Mouse (Mus musculus): ENCODE results near the gene Elp4.

Elp4 gene

GRCm38 (mm10) chr2:105671798-105672595, 232.4 kb downstream of the Elp4 start:
- Histone ChIP-seq H3K4me3 (replicated peaks; ENCODE audit: low read length) (peak overlapping the region; percentile 26; the same call in 1 of the 2 replicates), H3K27me3 (ENCODE audit: insufficient read depth, low read length) (peaks cover 92% of the 10 kb centered on the region), H3K4me1 (replicated peaks; ENCODE audit: low read depth, low read length) (peaks cover 84% of the 10 kb centered on the region), H3K9me3 (ENCODE audit: low read length) (no peaks in the 10 kb centered on the region), H3K36me3 (ENCODE audit: insufficient read depth, low read length) (no peaks in the 10 kb centered on the region)
- no peak for TF ChIP-seq CTCF (conservative IDR thresholded peaks at IDR 0.05; ENCODE audit: low read length)
- TF ChIP-seq NANOG (IDR thresholded peaks at IDR 0.05; ENCODE audit: borderline replicate concordance, low read length), result no peak
- no peak for TF ChIP-seq POU5F1 (IDR thresholded peaks at IDR 0.05; ENCODE audit: borderline replicate concordance, low read length)

GRCm38 (mm10) chr2:105671116-105671797, 233.1 kb downstream of the Elp4 start:
- H3K36me3 ChIP-seq (ENCODE audit: insufficient read depth, low read length), result no peaks in the 10 kb centered on the region
- H3K4me1 ChIP-seq (replicated peaks; ENCODE audit: low read depth, low read length), result peaks cover 88% of the 10 kb centered on the region
- no peak overlapping the region for H3K4me3 ChIP-seq (replicated peaks; ENCODE audit: low read length)
- no peaks in the 10 kb centered on the region for H3K9me3 ChIP-seq (ENCODE audit: low read length)
- peaks cover 94% of the 10 kb centered on the region for H3K27me3 ChIP-seq (ENCODE audit: insufficient read depth, low read length)
- TF ChIP-seq POU5F1 (IDR thresholded peaks at IDR 0.05; ENCODE audit: borderline replicate concordance, low read length) (no peak), NANOG (IDR thresholded peaks at IDR 0.05; ENCODE audit: borderline replicate concordance, low read length) (no peak), CTCF (conservative IDR thresholded peaks at IDR 0.05; ENCODE audit: low read length) (no peak)

- H3K9me3 ChIP-seq (ENCODE audit: low read length), result no peaks in the 10 kb centered on the region
- peaks cover 94% of the 10 kb centered on the region for H3K27me3 ChIP-seq (ENCODE audit: insufficient read depth, low read length)
- H3K4me1 ChIP-seq (replicated peaks; ENCODE audit: low read depth, low read length), result peaks cover 90% of the 10 kb centered on the region
- no peak overlapping the region for H3K4me3 ChIP-seq (replicated peaks; ENCODE audit: low read length)
- no peaks in the 10 kb centered on the region for H3K36me3 ChIP-seq (ENCODE audit: insufficient read depth, low read length)
- TF ChIP-seq POU5F1 (IDR thresholded peaks at IDR 0.05; ENCODE audit: borderline replicate concordance, low read length), result no peak
- TF ChIP-seq CTCF (conservative IDR thresholded peaks at IDR 0.05; ENCODE audit: low read length), result no peak
- no peak for TF ChIP-seq NANOG (IDR thresholded peaks at IDR 0.05; ENCODE audit: borderline replicate concordance, low read length)
Observed at GRCm38 (mm10) chr2:105670731-105671095, 233.7 kb downstream of the Elp4 start.

GRCm38 (mm10) chr2:105669881-105670730, 234.3 kb downstream of the Elp4 start:
- peak overlapping the region; percentile 57 for H3K4me3 ChIP-seq (replicated peaks; ENCODE audit: low read length)
- TF ChIP-seq CTCF (conservative IDR thresholded peaks at IDR 0.05; ENCODE audit: low read length) (no peak), POU5F1 (IDR thresholded peaks at IDR 0.05; ENCODE audit: borderline replicate concordance, low read length) (no peak), NANOG (IDR thresholded peaks at IDR 0.05; ENCODE audit: borderline replicate concordance, low read length) (no peak)
- no peaks in the 10 kb centered on the region for H3K36me3 ChIP-seq (ENCODE audit: insufficient read depth, low read length)
- H3K4me1 ChIP-seq (replicated peaks; ENCODE audit: low read depth, low read length), result peaks cover 87% of the 10 kb centered on the region
- H3K9me3 ChIP-seq (ENCODE audit: low read length), result no peaks in the 10 kb centered on the region
- H3K27me3 ChIP-seq (ENCODE audit: insufficient read depth, low read length), result peaks cover 98% of the 10 kb centered on the region

GRCm38 (mm10) chr2:105669371-105669861, 234.9 kb downstream of the Elp4 start:
- no peaks in the 10 kb centered on the region for H3K9me3 ChIP-seq (ENCODE audit: low read length)
- H3K4me3 ChIP-seq (replicated peaks; ENCODE audit: low read length), result peak overlapping the region; percentile 57
- no peak for TF ChIP-seq NANOG (IDR thresholded peaks at IDR 0.05; ENCODE audit: borderline replicate concordance, low read length)
- TF ChIP-seq CTCF (conservative IDR thresholded peaks at IDR 0.05; ENCODE audit: low read length), result no peak
- TF ChIP-seq POU5F1 (IDR thresholded peaks at IDR 0.05; ENCODE audit: borderline replicate concordance, low read length), result no peak
- peaks cover 99% of the 10 kb centered on the region for H3K27me3 ChIP-seq (ENCODE audit: insufficient read depth, low read length)
- peaks cover 84% of the 10 kb centered on the region for H3K4me1 ChIP-seq (replicated peaks; ENCODE audit: low read depth, low read length)
- H3K36me3 ChIP-seq (ENCODE audit: insufficient read depth, low read length), result no peaks in the 10 kb centered on the region

- Histone ChIP-seq H3K36me3 (ENCODE audit: insufficient read depth, low read length) (no peaks in the 10 kb centered on the region), H3K27me3 (ENCODE audit: insufficient read depth, low read length) (peaks cover 99% of the 10 kb centered on the region), H3K4me1 (replicated peaks; ENCODE audit: low read depth, low read length) (peaks cover 76% of the 10 kb centered on the region), H3K4me3 (replicated peaks; ENCODE audit: low read length) (peak within 1 kb of the TSS; percentile 57), H3K9me3 (ENCODE audit: low read length) (no peaks in the 10 kb centered on the region)
- TF ChIP-seq POU5F1 (IDR thresholded peaks at IDR 0.05; ENCODE audit: borderline replicate concordance, low read length) (no peak), CTCF (conservative IDR thresholded peaks at IDR 0.05; ENCODE audit: low read length) (no peak), NANOG (IDR thresholded peaks at IDR 0.05; ENCODE audit: borderline replicate concordance, low read length) (no peak)
Observed at GRCm38 (mm10) chr2:105668271-105669270, 235.8 kb downstream of the Elp4 start, which contains the start of gene Pax6. TSS of gene Pax6 (plus strand) at chr2:105668900.

GRCm38 (mm10) chr2:105667626-105667950, 236.8 kb downstream of the Elp4 start:
- H3K4me1 ChIP-seq (replicated peaks; ENCODE audit: low read depth, low read length), result peaks cover 73% of the 10 kb centered on the region
- H3K36me3 ChIP-seq (ENCODE audit: insufficient read depth, low read length), result no peaks in the 10 kb centered on the region
- H3K9me3 ChIP-seq (ENCODE audit: low read length), result no peaks in the 10 kb centered on the region
- peaks cover 99% of the 10 kb centered on the region for H3K27me3 ChIP-seq (ENCODE audit: insufficient read depth, low read length)
- TF ChIP-seq CTCF (conservative IDR thresholded peaks at IDR 0.05; ENCODE audit: low read length) (no peak), POU5F1 (IDR thresholded peaks at IDR 0.05; ENCODE audit: borderline replicate concordance, low read length) (no peak), NANOG (IDR thresholded peaks at IDR 0.05; ENCODE audit: borderline replicate concordance, low read length) (no peak)
- peak overlapping the region; percentile 57 for H3K4me3 ChIP-seq (replicated peaks; ENCODE audit: low read length)

All from E14TG2a.4 (cell line).